Mouse (Mus musculus): ENCODE results near the gene Gm26992. TPM values are rescaled to one million over a fixed set of nuclear protein-coding genes. Genes with fewer than 3 reads are reported as not detected.

The Gm26992 gene
- polyA plus RNA-seq, 1 experiment: 0.27 TPM

DNA sequence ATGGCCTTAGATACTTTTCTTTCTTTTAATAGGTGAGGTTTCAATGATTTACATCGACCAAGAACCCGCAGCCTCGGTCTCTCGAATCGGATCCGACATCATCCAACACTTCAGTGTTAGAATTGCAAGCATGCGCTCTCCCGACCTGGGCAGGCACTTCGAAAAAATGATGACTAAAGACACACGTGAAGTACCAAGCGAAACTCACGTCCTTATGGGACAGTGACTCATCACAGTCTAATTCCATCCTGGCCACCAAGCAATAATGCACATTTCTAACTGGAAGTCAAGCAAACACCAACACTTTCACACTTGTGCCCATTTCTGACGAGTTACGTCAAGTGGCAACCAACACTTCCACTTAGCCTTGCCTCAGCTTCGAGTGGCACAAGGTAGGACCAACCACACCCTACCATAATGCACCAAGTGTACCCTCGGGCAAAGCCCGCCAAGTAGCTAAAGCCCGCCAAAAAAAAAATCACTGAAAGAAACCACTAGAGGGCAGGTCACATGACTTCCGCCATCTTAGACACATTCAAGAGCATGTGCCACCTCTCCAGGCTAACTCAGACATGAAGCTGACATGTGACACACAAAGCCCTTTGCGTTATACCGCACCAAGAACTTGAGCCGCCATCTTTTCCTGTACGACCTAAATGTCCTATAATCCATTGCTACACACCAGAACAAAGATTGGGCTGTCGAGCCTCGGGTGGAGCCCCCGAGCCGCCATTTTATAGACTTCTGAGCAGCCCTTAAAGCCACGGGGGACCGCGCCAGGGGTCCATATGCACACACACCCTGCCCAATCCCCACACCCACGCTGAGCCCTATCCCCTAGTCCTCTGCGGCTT is 59.7 kb downstream of the Gm26992 start:
- no peak for DNase-seq (ENCODE audit: low read depth, low spot score)
- 64% methylated on average over 32 of the region's 32 CpGs for WGBS

DNA sequence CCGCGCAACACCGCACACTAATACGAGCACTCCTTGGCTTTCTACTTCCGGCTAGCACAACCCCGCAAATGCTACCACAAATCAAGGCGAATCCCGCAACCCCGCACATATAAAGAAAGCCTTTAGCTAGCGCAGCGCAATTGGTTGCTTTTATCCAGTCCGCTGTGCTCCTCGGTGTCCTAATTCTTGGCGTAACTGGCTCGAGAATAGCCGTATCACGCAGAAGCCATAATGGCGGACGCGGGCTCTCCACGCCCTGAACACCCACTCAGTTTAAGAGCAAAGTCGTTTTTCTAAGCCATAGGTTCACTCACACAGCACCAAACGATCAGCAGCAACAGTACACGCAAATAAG is 60.3 kb downstream of the Gm26992 start:
- no peak for DNase-seq (ENCODE audit: low read depth, low spot score)
- WGBS: 76% methylated on average over 24 of the region's 24 CpGs

DNA sequence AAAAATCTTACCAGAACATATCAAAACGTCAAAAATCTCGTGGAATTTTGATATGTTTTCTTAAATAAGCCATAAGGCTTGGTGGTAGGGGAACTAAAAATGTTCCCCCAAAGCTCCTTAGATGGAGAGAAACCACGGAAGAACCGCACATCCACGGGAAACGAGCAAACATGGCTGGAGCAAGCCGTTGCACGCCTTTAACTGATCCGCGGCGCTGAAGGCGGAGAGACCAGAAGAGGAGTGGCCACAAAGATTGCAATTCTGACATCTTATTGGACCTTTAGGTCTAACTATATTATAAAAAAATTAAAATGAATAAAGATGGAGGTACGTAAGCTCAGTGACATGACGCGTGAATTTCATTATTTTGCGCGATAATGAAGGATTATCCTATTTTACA is 61.2 kb downstream of the Gm26992 start:
- WGBS: 74% methylated on average over 17 of the region's 17 CpGs
- no peak for DNase-seq (ENCODE audit: low read depth, low spot score)

DNA sequence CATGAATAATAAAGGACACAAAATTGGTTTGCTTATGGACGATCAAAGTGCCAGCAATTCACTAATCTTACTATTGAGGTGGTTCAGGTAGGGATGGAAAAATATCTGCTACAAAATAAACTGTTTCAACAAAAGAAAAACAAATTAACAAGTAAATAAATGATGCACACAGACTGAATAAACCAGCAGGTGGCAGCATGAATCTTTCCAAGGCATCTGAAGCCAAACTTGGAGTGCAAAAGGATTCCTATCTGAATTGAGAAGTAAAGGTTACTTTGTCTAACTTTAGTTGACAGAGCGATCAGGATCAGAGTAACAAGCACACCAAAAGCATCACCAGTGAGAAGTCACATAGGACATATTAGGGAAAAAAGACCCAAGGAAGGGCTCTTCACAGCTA is 62.2 kb downstream of the Gm26992 start:
- DNase-seq (ENCODE audit: low read depth, low spot score): no peak
- 24% methylated on average over 2 of the region's 2 CpGs for WGBS

DNA sequence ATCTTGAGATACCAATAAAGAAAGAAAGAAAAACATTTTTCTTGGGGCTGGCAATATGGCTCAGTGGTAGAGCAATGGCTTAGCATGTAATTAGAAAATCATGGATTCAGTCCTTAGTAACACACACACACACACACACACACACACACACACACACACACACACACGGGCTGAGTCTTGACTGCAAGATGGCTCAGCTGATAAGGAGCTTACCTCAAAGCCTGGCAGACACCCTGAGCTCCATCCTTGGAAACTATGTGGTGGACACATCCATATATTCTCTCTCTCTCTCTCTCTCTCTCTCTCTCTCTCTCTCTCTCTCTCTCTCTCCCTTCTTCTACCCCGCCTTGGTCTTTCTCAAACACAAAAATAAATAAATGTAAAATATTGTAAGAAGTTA is 69.0 kb downstream of the Gm26992 start:
- 64% methylated on average over 2 of the region's 2 CpGs for WGBS
- no peak for DNase-seq (ENCODE audit: low read depth, low spot score)

DNA sequence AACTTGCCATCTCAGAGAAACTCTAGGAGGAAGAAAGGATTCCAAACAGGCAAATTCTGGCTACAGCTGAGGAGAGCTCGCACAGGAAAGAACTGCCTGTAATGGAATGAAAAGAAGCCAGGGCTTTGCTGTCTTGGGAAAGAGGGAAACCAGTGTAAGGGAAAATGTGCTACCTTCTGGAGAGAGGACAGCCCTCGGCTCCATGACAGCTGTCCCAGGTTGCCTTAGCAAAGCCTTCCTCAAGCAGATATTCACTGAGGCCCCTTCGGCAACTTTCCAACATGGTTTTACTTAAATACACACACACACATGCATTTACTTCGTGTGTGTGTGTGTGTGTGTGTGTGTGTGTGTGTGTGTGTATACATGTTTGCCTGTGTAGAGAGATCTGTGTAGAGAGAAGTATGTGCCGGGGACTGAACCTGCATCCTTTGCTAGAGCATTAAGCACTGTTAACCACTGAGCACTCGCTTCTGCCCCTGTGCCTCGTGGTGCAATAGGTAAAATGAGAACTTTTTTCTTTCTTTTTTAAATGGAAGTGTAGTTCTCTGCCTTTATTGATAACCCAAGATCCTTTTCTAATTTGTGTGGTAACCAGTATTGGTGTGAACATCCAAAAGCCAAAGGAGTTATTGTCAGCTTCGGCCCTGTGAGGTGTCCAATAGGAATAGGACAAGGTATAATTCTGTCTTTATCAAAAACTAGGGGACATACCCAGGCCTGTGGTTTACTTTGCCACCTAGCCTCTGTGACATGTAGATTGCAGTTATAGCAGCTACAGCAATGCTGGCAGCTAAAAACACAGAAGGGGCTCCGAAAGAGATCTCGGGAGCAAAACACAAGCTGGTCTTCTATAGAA is 70.8 kb downstream of the Gm26992 start:
- 30% methylated on average over 10 of the region's 10 CpGs for WGBS
- DNase-seq (ENCODE audit: low read depth, low spot score): no peak

DNA sequence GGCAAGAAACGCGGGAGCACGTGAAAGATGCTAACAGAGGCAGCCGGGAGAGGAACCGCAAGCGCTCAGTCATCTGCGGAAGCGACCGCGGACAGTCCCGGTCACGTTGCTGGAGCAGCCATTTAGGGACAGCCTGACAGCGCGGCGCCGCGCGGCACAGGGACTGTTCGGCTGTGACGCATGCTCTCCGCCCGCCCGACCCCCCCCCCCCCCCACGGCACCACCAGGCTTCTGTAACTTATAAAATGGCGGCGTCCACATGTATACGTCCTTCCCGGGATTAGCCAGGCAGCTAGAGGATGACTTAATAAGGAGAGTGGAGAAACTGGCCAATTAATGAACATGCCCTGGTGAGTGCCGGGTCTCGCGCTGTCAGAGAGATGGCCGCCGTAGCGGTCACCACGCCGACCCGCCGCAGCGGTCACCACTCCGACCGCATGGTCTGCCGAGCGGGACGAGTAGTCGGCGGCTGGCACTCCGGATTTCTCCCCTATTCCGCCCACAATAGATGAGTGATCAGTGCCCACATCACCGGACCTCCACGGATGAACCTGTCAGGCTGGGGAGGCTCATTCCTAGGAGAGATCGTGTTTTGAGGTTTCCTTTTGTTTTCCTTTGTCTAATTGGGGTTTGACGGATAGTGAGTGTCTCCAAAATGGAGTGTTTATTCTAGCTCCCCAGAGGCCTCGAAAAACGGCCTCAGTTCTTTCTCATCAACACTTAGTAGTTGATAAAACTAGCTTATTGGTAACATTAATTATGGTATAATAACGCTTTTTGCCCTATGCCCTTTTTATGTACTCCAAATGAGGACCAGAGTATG is 71.8 kb downstream of the Gm26992 start:
- WGBS: under 1% methylated on average over 55 of the region's 55 CpGs
- no peak for DNase-seq (ENCODE audit: low read depth, low spot score)

DNA sequence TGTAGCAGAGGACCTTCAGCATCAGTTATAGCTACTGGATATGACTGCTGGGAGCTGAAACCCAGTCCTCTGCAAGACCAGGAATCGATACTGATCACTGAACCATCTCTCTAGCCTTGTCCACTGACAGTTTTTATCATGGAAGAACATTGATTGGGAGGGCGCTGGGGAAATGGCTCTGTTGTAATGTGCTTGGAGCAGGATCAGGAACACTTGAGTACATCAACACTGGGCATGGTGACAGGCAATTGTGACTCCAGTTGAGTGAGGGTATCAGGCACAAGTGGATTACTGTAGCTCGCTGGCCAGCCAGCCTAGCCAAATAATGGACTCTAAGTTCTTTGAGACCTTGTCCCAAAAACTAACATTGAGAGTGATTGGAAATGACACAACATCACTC is 77.6 kb downstream of the Gm26992 start:
- WGBS: 97% methylated on average over 3 of the region's 3 CpGs
- DNase-seq (ENCODE audit: low read depth, low spot score): no peak

DNA sequence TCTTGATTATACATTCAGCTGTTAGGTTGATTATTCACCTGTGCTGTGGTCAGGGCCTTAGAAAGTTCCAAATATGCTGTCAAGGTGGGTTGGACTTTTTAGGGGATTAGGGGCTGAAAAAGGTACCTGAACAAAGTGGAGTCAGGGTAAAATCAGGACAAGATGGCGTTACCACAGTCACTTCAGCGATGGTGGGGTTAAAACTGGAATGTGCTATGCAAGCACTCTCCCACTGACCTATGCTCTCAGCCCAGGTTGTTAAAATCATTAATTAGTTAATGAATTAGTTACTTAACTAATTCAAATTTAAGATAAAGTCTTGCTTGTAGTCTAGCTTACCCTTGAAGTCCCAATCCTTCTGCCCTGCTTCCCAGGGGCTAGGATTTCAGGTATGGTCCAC is 78.3 kb downstream of the Gm26992 start:
- DNase-seq (ENCODE audit: low read depth, low spot score): no peak
- WGBS: 85% methylated on average over 2 of the region's 2 CpGs

DNA sequence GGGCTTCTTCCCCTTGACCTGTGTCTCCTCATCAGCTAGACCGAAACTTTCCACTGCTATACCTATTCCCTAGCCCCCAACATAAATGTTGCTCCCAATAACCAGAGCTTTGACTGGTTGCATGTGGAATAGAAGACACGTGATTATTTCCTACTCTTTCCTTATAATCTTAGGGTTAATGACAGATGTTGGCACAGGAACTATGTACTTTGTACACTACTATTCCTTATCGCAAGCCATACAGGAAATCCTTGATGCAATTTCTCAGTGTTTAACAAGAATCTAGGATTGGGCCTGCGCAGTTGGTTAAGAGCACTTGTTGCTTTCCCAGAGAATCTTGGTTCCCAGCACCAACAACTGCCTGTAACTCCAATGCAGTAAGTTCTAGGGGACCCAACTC is 86.4 kb downstream of the Gm26992 start:
- peak; percentile 45 for DNase-seq (ENCODE audit: low read depth, low spot score)
- WGBS: 34% methylated on average over 4 of the region's 4 CpGs

DNA sequence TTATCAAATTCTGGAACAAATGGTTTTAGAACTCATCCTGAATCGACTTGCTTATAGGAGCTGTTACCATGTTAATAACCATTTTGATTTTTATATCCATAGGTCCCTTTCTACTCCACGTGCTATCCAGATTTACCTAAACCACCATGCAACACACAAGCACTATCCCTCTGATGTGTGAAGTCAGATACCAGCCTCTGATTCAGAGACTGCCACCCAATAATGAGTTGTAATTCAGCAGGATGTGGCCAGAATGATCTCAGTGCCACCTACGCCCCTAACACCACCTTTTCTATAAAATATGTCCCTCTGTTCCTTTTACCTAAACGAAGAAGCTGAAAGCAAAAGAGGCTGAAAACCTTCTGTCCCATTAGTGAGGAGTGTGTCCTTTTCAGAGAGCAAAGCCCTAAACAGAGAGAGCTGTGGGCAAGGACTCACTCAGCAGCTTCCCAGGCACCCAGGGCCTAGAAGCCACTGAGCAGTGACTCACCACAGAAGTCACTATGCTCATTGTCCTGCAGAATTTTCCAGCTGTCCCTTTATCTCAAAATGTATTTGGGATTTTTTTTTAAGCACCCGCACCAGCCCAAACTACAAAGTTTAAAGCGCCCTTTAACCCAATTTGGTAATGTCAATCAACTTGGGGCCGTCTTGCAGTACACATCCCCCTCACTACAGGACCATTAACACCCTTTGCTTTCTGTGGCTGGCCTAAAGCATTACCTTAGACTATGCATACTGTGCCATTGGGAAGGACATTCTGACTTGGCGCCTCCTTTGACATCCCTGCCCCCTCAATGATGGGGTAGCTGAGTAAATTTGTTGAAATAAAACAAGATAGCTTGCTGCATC is 87.6 kb downstream of the Gm26992 start:
- WGBS: 78% methylated on average over 8 of the region's 8 CpGs
- no peak for DNase-seq (ENCODE audit: low read depth, low spot score)

DNA sequence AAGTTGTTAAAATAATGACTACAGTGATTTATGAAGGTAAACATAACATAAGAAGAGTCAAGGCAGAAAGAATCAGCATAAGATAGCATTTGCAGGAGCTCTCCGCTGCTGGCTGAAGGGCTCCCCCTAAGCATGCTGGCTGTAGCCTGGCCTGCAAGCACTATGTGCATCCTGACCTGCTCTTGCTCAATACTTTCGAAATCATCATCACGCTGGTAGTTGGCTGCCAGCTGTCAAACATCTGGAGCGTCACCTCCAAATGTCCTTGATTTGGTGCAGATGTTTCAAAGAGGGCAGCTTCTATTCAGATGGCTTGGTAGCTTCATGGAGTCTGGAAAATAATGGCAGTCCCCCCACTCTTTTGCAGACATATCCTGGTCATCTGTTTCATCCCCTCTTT is 93.0 kb downstream of the Gm26992 start:
- DNase-seq (ENCODE audit: low read depth, low spot score): no peak
- 46% methylated on average over 4 of the region's 4 CpGs for WGBS

DNA sequence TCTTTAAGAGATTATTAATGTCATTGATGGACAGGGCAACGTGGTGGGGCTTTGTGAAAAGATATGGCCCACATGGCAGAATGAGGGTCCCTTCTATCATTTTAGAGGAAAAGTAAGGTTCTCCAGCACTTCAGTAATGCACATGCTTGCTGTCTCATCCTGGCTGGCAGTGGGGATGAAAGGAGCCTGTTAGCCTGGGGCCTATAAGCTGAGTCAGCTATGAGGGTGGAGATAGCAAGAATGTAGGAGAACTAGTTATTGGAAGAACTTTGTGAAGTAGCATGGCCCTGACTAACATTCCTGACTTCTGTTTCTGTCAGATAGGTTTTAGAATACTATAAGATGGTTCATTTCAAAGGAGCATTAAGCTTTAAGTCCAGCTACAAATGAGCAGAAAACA is 93.5 kb downstream of the Gm26992 start:
- WGBS: 79% methylated on average over 1 of the region's 1 CpGs

DNA sequence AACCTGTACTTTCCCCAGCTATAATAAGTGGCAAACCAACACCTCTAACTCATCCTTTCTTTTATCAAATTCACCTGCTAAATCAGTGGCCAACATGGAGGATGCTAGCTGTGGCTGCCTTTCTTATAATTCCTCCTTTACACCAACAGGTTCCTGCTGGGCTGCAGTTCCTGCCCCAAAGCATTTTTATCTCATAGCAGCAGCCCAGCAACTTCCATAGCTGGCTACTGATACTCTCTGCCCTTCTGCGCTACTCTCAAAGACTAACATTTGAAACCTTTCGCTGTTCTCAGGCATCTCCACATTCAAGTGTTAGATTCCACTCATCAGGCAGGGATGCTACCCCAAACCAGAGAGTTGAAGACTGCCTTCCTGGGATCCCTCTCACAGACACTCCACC is 97.0 kb downstream of the Gm26992 start:
- no peak for DNase-seq (ENCODE audit: low read depth, low spot score)
- 98% methylated on average over 2 of the region's 2 CpGs for WGBS

More for the DNA sequence above, 93.5 kb downstream of the Gm26992 start:
- DNase-seq (ENCODE audit: low read depth, low spot score): no peak

DNA sequence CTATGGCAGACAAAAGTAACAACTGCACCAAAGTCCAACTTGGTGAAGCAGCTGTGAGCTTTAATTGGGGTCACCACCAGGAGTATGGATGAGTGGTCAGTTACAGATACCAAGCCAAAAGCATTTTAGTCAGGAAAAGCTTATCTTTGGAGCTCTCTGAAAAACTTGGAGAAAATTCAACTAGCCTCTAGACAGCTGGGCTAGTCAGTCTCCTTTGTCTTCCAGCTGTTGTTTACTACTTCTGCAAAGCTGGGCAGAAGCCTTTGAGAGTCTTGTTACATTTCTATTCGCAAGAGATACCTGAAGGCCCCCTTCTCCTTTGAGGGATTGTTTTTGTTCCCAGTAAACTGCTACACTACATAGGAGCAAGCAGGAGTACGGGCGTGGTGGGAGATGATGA is 97.7 kb downstream of the Gm26992 start:
- no peak for DNase-seq (ENCODE audit: low read depth, low spot score)
- 92% methylated on average over 3 of the region's 3 CpGs for WGBS

DNA sequence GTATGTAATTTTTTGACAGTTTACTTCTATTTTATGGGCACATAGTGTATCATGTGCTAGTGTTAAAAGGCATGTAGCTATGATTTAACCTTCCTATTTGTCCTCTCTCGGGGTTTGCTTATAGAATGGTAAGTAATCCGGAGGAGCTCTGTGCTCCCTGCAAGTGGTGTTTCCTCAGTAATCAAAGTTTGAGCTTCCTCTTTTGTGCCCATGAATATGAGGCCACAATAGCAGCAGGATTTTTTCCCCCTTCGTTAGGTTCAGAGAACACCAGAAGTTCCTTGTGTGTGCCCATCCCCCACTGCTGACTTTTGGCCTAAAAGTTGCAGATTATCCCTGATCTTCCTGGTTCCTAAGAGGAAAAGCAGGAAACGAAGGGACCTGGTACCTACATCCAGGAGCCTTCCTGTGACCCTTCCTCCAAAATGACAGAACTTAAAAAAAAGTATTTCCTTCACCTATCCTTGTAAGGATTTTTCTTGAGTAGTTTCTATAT is 99.5 kb downstream of the Gm26992 start:
- WGBS: 59% methylated on average over 4 of the region's 4 CpGs
- no peak for DNase-seq (ENCODE audit: low read depth, low spot score)

DNA sequence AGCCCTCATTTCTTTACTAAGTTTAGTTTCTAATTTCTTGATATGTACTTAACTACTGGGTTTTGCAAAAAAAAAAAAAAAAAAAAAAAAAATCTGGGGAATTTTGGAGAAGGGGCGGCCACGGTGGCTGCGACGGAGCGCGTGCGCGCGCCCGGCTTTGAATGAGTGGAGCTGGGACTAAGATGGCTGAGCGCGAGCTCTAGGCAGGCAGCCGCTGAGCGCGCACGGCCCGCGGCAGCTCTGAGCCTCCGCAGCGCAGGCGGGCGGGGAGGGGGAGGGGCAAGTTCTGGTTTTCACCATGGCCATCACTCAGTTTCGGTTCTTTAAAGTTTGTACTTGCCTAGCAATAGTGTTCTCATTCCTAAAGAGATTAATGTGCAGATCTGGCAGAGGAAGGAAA is 107.4 kb downstream of the Gm26992 start:
- WGBS: 3% methylated on average over 23 of the region's 23 CpGs
- DNase-seq (ENCODE audit: low read depth, low spot score): no peak

Measured in large intestine, adult 2 months (tissue).